Mouse (Mus musculus): ENCODE measurements at regions not wholly inside any gene's neighbourhood (a gene's known extent, or its start where the extent isn't known, plus 50 kb on each side); places are given as distances from the start of the nearest gene placed in this dataset.

- no peak for DNase-seq (ENCODE audit: low spot score in 2 of 2)
Measured at GRCm38 (mm10) chr9:33214523-33214922, 578.5 kb downstream of the Ets1 start.

DNA sequence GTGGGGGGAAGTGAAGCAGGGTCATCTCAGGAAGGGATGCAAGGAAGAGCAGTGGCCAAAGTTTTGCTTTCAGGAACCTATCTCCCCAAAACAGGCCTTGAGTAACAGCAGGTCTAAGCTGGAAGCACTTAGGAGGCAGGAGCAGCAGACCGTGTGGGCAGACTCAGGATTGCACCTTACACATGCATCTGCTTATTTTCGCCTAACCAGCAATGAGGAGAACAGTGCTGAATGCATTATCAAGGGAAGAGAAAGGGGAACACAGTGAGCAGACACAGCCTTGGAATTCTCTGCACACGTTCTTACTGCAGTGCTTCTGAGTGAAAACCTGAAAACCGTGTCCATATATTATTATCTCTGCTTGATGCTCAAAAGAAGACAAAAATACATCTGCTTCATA is 585.0 kb downstream of the Ets1 start:
- peak; percentile 1 to 13 for DNase-seq (ENCODE audit: low spot score in 2 of 2)

- DNase-seq (ENCODE audit: low spot score in 2 of 2), result no peak
Measured at GRCm38 (mm10) chr9:33222066-33222805, 586.2 kb downstream of the Ets1 start.

GRCm38 (mm10) chr9:33233699-33234131 is 597.7 kb downstream of the Ets1 start:
- no peak for DNase-seq (ENCODE audit: low spot score in 2 of 2)

DNA sequence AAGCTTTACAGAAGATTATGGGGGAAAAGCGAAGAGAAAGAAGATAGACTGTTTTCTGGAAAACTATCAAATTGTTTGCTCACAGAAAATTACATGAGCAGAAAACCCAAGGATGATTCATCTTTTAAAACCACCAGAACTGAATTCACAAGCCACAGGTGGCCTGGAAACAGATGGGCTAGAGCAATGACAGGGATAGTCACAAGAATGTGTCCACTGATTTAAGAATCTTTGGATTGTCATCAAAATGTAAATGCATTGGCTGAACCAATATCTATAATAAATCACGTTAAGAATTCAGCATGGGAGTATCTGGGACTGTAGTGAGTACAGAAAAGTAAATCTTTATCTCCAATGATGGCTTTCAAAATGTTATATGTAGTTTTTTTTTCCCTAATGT is 602.2 kb downstream of the Ets1 start:
- no peak for DNase-seq (ENCODE audit: low spot score in 2 of 2)

- no peak for DNase-seq (ENCODE audit: low spot score in 2 of 2)
Measured at GRCm38 (mm10) chr9:33238846-33239245, 602.8 kb downstream of the Ets1 start.

- no peak for DNase-seq (ENCODE audit: low spot score in 2 of 2)
Measured at GRCm38 (mm10) chr9:33240506-33240905, 604.5 kb downstream of the Ets1 start.

DNA sequence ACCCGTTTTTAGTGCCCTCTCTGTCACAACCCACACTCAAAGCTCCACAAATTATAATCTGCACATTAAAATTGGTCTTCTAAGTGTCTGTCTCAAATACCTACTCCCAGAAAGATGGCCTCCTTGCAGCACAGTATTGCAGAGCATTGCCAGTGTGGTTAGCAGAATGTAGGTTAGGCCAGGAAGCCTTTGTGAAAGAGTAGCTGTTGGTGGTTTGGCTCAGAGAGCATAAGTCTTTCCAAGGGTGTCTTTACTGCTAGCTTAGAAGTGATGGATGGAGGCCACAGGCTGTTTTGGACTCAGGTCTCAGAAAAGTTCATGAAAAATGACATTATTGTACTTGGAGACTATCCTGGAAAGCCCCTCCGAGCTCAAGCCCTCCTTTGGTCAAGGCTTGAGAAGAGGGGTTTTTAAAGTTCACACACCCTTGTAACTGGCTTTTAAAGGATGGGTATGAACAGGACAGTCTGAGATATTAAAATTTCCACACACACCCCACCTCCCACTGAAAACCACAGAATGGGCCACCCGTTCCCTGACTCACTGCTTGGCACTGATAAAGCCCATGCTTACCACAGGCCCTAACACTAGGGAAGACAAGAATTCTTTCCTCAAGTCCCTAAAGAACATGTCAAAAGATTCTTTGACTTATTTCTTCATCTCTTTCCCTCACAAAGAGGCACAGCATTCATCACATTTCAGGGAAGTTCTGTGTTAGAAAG is 605.1 kb downstream of the Ets1 start:
- no peak for DNase-seq (ENCODE audit: low spot score in 2 of 2)

GRCm38 (mm10) chr9:33246932-33247331 is 610.9 kb downstream of the Ets1 start:
- peak in 1 of 2 experiments; percentile 63 for DNase-seq (ENCODE audit: low spot score in 2 of 2)

GRCm38 (mm10) chr9:33258241-33258640 is 622.2 kb downstream of the Ets1 start:
- DNase-seq (ENCODE audit: low spot score in 2 of 2), result no peak

DNA sequence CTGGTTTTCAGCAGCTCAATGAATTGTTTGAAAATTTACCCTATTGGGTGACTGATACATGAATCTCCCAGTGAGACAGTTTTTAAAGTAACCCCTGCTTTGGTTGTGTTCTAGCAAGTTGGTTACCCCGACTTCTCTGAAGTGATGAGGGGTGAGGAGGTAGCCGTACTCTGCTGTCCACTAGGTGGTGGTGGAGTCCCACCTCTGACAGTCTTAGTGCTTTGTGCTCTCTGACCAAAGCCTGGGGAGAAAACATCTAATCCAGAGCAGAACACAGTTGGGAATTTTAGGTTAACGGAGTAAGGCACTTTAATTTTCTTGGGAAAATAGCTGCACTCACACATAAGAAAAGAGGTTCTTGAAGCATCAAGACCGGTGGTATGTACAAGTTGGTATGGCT is 624.1 kb downstream of the Ets1 start:
- DNase-seq (ENCODE audit: low spot score in 2 of 2), result peak; percentile 2 to 68

- peak; percentile 8 to 45 for DNase-seq (ENCODE audit: low spot score in 2 of 2)
Measured at GRCm38 (mm10) chr9:33289381-33289780, 653.4 kb downstream of the Ets1 start.

GRCm38 (mm10) chr9:33292116-33292515 is 656.1 kb downstream of the Ets1 start:
- DNase-seq (ENCODE audit: low spot score in 2 of 2), result peak; percentile 3 to 56

- no peak for DNase-seq (ENCODE audit: low spot score in 2 of 2)
Measured at GRCm38 (mm10) chr9:33295925-33296324, 659.9 kb downstream of the Ets1 start.

DNA sequence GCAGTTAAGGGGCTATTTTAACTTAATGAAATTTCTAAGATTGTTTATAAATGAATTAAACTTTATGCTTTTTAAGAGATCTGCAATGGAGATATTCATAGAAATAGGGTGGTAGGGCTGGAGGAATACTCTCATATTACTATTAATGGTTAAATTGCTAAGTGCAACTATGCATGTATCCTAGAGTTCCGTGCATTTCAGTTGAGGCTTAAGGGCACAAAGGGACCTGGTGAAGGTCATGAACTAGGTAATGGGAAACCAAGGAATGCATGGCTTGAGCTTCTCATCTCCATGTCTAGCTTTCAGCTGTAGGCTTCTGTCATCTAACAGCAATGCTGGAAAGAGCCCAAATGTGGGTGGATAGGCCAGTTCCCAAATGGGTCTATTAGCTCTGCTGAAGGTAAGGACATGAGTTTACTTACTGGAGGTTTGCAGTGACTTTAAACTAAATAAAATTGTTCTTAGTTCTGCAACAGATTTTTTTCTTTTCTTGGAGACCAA is 683.6 kb downstream of the Ets1 start:
- no peak for DNase-seq (ENCODE audit: low spot score in 2 of 2)

GRCm38 (mm10) chr9:33327722-33328121 is 691.7 kb downstream of the Ets1 start:
- peak in 1 of 2 experiments; percentile 9 for DNase-seq (ENCODE audit: low spot score in 2 of 2)

DNA sequence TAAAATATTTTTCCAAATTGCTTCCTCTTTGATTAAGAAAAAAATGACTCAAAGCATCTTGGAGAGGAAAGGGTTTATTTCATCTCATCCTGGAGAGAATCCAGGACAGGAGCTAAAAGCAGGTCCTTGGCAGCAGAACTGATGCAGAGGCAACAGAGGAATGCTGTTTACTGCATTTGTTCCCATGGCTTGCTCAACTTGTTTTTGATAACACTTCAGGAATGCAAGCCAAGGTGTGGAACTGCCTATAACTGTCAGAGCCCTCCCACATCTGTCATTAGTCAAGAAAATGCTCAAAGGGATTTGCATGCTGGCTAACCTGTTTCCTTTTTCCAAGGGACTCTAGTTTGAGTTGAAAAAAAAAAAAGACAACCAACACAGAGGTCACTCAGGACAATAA is 714.2 kb downstream of the Ets1 start:
- DNase-seq (ENCODE audit: low spot score in 2 of 2), result no peak

DNA sequence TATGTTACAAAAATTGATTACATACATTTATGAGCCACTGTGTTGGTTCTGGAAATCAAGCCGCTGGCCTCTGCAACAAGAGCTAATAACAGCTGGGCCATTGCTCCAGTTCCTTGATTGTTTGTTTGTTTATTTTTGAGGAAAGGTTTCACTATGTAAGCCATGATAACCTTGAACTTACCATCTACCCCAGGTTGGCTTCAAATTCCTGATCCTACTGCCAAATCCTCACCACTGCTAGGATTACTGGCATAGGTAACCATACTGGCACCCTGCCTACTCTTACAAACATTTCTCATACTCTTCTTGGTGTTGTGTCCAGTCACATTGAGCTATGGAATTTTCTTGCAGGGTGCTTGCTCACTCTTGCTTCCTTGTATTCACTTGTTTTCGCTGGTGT is 720.6 kb downstream of the Ets1 start:
- no peak for DNase-seq (ENCODE audit: low spot score in 2 of 2)

DNA sequence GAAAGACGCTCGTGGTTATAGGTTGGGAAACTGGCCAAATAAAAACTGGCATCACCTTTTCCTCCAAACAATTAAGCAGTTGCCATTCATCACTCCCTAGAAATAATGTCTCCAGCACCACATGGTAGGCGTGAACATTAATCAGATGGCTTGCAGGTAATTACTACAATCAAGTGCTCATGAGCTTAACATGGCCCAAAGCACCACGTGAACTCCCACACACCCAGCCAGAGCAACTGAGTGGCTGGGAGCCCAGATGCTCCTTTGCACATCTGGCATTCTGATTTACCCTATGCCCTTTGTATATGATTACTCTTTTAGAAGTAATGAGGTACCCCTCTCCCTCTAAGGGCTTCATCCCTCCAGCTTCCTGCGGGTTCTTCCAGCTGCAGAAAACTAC is 724.9 kb downstream of the Ets1 start:
- no peak for DNase-seq (ENCODE audit: low spot score in 2 of 2)

- DNase-seq (ENCODE audit: low spot score in 2 of 2), result no peak
Measured at GRCm38 (mm10) chr9:33389170-33389569, 753.1 kb downstream of the Ets1 start.

DNA sequence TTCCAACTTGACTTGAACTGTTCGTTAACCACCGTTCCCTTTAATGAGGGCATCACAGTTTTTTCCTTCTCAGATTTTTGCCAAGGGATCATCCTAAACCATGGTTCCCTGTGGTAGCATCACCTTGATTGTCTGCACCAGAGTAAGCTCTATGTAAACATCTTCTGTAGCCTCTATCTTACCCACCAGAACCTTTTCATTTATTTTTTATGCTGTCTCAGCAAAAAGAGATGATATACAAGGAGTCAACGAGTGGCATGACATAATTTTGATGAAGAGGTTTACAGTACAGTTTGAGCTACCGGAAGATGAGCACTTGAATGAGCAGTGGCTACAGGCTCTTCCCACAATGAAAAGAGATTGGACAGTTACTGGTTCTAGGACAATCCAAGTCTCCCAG is 768.7 kb downstream of the Ets1 start:
- no peak for DNase-seq (ENCODE audit: low spot score in 2 of 2)

GRCm38 (mm10) chr9:33407517-33407916 is 771.5 kb downstream of the Ets1 start:
- no peak for DNase-seq (ENCODE audit: low spot score in 2 of 2)

- DNase-seq (ENCODE audit: low spot score in 2 of 2), result no peak
Measured at GRCm38 (mm10) chr9:33423781-33424180, 787.8 kb downstream of the Ets1 start.

All from left cerebral cortex, adult 9 months (tissue).